Mouse (Mus musculus): ENCODE results near the gene Nme6. TPM values are rescaled to one million over a fixed set of nuclear protein-coding genes. Genes with fewer than 3 reads are reported as not detected.
A peak's percentile ranks its signal among the peaks of the same experiment; 100 is the strongest.

Nme6 gene
- polyA plus RNA-seq, 1 experiment = 54.5 TPM

DNA sequence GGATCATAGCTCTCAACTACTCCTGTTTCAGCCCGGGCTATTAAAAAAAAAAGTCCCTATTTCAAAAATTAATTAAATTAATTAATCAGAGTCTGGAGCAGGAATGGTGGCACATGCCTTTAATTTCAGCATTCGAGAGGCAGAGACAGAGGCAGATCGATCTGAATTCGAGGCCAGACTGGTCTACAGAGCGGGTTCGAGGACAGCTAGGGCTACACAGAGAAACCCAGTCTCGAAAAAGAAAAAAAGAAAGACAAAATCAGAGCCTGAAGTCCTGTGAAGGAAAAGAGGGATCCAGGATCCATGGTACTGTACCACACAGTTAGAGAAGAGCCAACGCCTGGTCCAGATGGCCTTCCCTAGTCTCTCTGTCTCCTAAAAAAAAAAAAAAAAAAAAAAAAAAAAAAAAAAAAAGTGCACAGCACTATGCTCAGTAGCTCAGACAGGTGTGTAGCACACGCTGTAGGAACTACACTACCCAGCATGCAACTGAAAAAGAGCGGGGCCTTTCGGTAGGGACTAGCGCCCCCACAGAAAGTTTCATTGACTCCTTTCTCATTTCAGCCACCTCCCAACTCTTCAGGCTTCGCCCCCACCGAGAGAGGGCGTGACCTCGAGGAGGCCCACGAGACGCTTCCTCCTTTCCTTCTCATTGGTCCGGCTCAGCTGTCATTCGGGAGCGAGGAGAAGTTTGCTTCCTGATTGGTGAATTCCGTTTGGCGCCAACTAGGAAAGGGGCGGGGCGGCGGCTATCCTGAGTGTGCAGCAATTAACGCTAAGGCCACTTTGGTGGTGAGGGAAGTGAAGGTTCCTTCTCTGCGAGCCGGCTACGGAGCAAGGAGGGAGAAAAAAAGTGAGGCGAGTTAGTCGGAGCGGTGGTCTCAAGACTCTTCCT lies 42.5 kb downstream of the Nme6 start, which contains the start of gene Cdc25a:
Gene Cdc25a, plus strand, starts transcription at position 783 of the 895 bp plus-strand sequence.
- TF ChIP-seq POLR2A (IDR thresholded peaks at IDR 0.05; ENCODE audit: borderline replicate concordance, extremely low read depth, insufficient read depth, insufficient read length, poor library complexity, severe bottlenecking) (no peak), CTCF (IDR thresholded peaks at IDR 0.05; ENCODE audit: borderline replicate concordance, extremely low read depth, insufficient read depth, insufficient read length) (peak; percentile 55; the same call in 1 of the 2 replicates)
- peak; percentile 100 for DNase-seq (ENCODE audit: low read depth)

DNA sequence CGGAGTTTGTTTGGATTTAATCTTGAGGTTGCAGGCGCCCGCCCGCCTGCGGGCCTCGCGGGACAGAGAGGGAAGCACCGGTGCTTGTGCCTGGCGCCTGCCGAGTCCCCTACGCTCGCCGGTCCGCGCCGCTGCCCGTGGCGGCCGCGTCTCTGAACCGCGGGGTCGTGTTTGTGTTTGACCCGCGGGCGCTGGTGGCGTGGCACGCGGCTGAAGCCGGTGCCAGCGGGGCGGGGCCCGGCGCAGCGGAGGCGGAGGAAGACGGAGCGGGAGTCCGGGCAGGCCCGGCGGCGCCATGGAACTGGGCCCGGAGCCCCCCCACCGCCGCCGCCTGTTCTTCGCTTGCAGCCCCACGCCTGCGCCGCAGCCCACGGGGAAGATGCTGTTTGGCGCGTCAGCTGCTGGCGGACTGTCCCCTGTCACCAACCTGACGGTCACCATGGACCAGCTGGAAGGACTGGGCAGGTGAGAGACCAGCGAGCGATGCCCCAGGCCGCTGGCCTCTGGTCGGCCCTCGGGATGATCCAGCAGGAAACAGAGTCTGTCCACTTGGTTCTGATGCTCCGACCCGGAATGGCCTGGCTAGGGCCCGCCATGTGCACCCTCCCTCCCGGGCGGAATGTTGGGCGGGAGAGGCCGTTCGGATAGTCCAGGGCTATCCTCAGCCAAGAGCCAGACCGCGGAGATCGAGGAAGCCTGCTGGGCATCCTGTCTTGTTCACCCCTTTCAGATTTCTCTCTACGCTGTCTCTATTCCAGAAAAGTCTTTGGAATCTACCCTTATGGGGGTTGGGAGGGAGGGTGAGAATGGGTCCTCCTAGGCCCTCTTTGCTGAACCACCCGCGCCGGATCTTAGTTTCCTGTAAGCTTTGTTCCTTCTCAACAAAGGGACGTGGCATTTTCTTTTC lies 43.4 kb downstream of the Nme6 start:
- TF ChIP-seq POLR2A (IDR thresholded peaks at IDR 0.05; ENCODE audit: borderline replicate concordance, extremely low read depth, insufficient read depth, insufficient read length, poor library complexity, severe bottlenecking) = no peak
- no peak for TF ChIP-seq CTCF (IDR thresholded peaks at IDR 0.05; ENCODE audit: borderline replicate concordance, extremely low read depth, insufficient read depth, insufficient read length)
- peak; percentile 54 for DNase-seq (ENCODE audit: low read depth)

DNA sequence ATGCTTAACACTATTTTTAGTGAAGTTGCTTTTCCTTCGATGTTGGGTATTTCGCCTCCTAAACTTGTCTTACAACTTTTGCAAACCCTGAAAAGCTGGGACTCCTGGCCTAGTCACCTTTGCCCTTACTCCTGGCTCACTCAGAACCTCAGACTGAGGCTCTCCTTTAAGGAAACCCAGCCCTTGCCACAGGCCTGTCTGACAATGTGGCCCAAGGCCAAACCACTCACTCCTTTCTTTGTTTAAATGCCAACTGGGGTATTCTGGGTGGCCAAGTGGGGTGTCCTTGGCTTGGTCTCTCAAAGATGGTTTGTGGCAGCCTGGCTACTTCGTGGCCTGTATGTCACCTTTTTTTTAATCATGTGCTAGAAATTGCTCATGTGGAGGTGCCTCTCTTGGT lies 44.2 kb downstream of the Nme6 start:
- DNase-seq (ENCODE audit: low read depth) = peak; percentile 56
- TF ChIP-seq CTCF (IDR thresholded peaks at IDR 0.05; ENCODE audit: borderline replicate concordance, extremely low read depth, insufficient read depth, insufficient read length) (no peak), POLR2A (IDR thresholded peaks at IDR 0.05; ENCODE audit: borderline replicate concordance, extremely low read depth, insufficient read depth, insufficient read length, poor library complexity, severe bottlenecking) (no peak)

DNA sequence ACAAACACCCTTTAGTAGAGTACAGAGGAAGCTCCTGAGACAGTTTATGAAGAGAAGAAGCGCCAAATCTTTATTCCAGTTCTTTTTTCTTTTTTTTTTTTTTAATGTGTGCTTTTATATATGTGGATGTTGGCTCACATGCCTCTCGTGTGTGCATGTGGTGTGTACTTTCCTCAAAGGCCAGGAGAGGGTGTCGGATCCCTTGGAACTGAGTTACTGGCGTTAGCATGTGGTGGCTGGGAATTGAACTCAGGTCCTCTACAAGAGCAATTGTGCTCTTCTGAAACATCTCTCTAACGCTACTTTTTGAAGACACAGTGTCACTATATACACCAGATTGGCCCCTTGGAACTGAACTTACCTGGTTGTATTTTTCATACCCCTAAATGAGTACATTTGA lies 45.1 kb downstream of the Nme6 start:
- no peak; the same call in 1 of the 2 replicates for TF ChIP-seq CTCF (IDR thresholded peaks at IDR 0.05; ENCODE audit: borderline replicate concordance, extremely low read depth, insufficient read depth, insufficient read length)
- DNase-seq (ENCODE audit: low read depth) = peak; percentile 22

DNA sequence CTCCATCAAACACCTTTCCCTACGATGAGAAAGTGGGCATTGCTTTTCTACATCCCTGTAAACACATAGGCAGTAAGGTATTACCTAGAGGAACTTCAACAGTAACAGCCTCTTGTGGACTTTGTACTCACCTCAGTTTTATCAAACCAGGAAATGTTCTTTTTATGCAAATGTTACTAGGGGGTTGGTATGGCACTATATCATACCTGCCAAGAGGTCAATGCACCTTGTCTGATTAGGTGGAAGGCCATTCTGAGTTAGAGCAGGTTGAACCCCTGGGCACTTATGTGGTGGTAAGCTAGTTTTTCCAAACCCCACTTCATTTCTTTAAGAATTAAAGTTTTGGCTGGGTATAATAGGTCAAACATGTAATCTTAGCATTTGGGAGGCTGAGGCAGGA lies 46.8 kb downstream of the Nme6 start:
- no peak for TF ChIP-seq POLR2A (IDR thresholded peaks at IDR 0.05; ENCODE audit: borderline replicate concordance, extremely low read depth, insufficient read depth, insufficient read length, poor library complexity, severe bottlenecking)
- TF ChIP-seq CTCF (IDR thresholded peaks at IDR 0.05; ENCODE audit: borderline replicate concordance, extremely low read depth, insufficient read depth, insufficient read length) = no peak
- DNase-seq (ENCODE audit: low read depth) = no peak

DNA sequence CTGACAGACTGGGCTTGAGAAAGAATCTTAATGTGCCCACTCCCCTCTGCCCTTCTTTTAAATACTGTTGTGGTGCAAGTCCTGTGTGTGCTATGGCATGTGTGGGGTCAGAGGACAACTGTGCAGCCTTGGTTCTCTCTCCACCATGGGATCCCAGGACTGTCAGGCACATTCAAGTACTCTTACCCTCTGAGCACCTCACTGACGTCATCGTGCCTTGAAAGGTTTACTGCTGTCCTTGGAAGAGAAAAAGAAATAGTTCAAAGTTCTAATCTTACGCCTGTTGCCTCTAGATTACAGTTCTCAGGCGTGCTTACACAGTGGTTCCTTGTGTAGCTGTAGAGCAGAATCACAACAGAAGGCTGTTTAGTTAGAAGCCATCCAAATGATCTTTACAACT lies 53.7 kb downstream of the Nme6 start:
- DNase-seq (ENCODE audit: low read depth) = no peak
- no peak for TF ChIP-seq CTCF (IDR thresholded peaks at IDR 0.05; ENCODE audit: borderline replicate concordance, extremely low read depth, insufficient read depth, insufficient read length)
- TF ChIP-seq POLR2A (IDR thresholded peaks at IDR 0.05; ENCODE audit: borderline replicate concordance, extremely low read depth, insufficient read depth, insufficient read length, poor library complexity, severe bottlenecking) = no peak

DNA sequence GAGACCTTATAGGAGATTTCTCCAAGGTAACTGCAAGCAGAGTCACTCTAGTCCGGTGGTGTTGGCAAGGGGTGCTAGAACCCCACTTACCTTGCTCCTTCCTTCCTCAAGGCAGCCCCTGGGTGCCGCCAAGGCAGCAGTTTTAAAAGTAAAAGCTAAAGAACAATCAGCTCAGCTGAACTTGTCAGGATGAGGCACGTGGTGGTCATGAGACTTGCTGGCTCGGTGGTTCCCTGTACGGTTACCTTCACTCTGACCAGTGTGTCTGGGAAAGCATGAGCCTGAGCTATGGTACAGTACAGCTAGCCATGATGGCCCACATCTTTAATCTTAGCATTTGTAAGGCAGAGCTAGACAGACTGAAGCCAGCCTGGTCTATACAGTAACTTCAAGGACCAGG lies 54.8 kb downstream of the Nme6 start:
- TF ChIP-seq POLR2A (IDR thresholded peaks at IDR 0.05; ENCODE audit: borderline replicate concordance, extremely low read depth, insufficient read depth, insufficient read length, poor library complexity, severe bottlenecking) (no peak), CTCF (IDR thresholded peaks at IDR 0.05; ENCODE audit: borderline replicate concordance, extremely low read depth, insufficient read depth, insufficient read length) (no peak)
- DNase-seq (ENCODE audit: low read depth) = no peak

DNA sequence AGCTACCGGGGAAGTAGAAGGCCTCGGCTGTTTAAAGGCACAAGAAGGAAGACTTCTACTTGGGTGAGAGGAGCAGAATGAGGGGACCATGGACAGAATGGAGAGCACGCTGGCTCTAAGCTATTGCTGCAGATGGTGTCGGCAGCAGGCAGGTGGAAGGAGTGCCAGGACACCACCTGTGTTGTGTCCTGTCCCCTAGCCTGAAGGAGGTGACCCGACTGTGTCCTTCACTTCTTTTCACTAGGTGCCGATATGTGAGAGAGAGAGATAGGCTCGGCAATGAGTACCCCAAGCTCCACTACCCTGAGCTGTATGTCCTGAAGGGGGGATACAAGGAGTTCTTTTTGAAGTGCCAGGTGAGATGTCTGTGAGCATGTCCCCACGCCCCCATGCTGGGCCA lies 59.0 kb downstream of the Nme6 start:
- DNase-seq (ENCODE audit: low read depth) = no peak
- no peak for TF ChIP-seq POLR2A (IDR thresholded peaks at IDR 0.05; ENCODE audit: borderline replicate concordance, extremely low read depth, insufficient read depth, insufficient read length, poor library complexity, severe bottlenecking)

Other genes starting within 250 kb of the Nme6 start
- 0.09 and 0.12 TPM in 2 replicates for gene Fbxw24, start 206.7 kb upstream of the Nme6 start, polyA plus RNA-seq (2012; rRNA removed)
- 0.04 TPM in 1 of 2 replicates, not detected in the other for gene Fbxw25, start 168.1 kb upstream of the Nme6 start, polyA plus RNA-seq (2012; rRNA removed)
- not detected in 2 replicates for gene Fbxw18, start 130.0 kb upstream of the Nme6 start, polyA plus RNA-seq (2012; rRNA removed)
- 0.05 TPM in 1 of 2 replicates, not detected in the other for gene Fbxw26, start 86.7 kb upstream of the Nme6 start, polyA plus RNA-seq (2012; rRNA removed)
- gene Fbxw27, start 42.1 kb upstream of the Nme6 start, polyA plus RNA-seq (2012; rRNA removed) = 0.45 TPM in 1 of 2 replicates, not detected in the other
- gene Spink8, start 20.5 kb upstream of the Nme6 start, polyA plus RNA-seq (2012; rRNA removed) = not detected in 2 replicates
- gene Camp, start 16.9 kb downstream of the Nme6 start, polyA plus RNA-seq (2012; rRNA removed) = 0.53 and 0.94 TPM in 2 replicates
- 15.4 and 16.7 TPM in 2 replicates for gene Cdc25a, start 42.8 kb downstream of the Nme6 start, polyA plus RNA-seq (2012; rRNA removed)
- 161 and 224 TPM in 2 replicates for gene Map4, start 98.7 kb downstream of the Nme6 start, polyA plus RNA-seq (2012; rRNA removed)

Data from brain, embryonic 14.5 days (tissue).